Mouse (Mus musculus) embryonic facial prominence, embryonic 10.5 days (tissue): ENCODE data around the gene Pik3cd. TPM values are rescaled to one million over a fixed set of nuclear protein-coding genes. Genes with fewer than 3 reads are reported as not detected.

Experiments
- DNase-seq: peaks from one replicate; pipeline ENCODE4 v3.0.0-alpha.2; 2017; ENCODE audit warnings: low spot score
- H3K27ac ChIP-seq: fragments of 300-500 bp; sonication (generic); replicated peaks from 2 replicates; pipeline ENCODE4 v1.5.1; 2016; ENCODE audit warnings: mild to moderate bottlenecking
- H3K27me3 ChIP-seq: fragments of 300-500 bp; sonication (generic); replicated peaks from 2 replicates; pipeline ENCODE4 v1.6.1; 2016; ENCODE audit warnings: low read depth, mild to moderate bottlenecking; ENCODE audit not compliant: poor library complexity, severe bottlenecking
- H3K36me3 ChIP-seq: fragments of 300-500 bp; sonication (generic); replicated peaks from 2 replicates; pipeline ENCODE4 v1.6.1; 2016; ENCODE audit warnings: mild to moderate bottlenecking, moderate library complexity
- H3K4me1 ChIP-seq: fragments of 300-500 bp; sonication (generic); 2 replicates; pipeline ENCODE4 v1.6.1; 2016
- H3K4me3 ChIP-seq: fragments of 300-500 bp; sonication (generic); 2 replicates; pipeline ENCODE4 v1.5.1; 2016; ENCODE audit warnings: mild to moderate bottlenecking, moderate library complexity
- H3K9me3 ChIP-seq: fragments of 300-500 bp; sonication (generic); 2 replicates; pipeline ENCODE4 v1.6.1; 2016; ENCODE audit warnings: mild to moderate bottlenecking
- WGBS: fragments of 180-500 bp; shearing (Covaris S2); methylation state at CpG from one replicate; pipeline ENCODE4 v1.1.7; 2016; 5-methylcytosine and 5-hydroxymethylcytosine counted together
- polyA plus RNA-seq: library from polyadenylated mRNA; unstranded; fragments of >200 nt; fragmentation: Nextera tagmentation; extraction: Ambion mirVana; gene quantifications from 2 replicates; pipeline ENCODE4 v1.2.1, GENCODE M21; 2016

Pik3cd gene
- polyA plus RNA-seq, 1 experiment from 2014 or later = 6.1 TPM

DNA sequence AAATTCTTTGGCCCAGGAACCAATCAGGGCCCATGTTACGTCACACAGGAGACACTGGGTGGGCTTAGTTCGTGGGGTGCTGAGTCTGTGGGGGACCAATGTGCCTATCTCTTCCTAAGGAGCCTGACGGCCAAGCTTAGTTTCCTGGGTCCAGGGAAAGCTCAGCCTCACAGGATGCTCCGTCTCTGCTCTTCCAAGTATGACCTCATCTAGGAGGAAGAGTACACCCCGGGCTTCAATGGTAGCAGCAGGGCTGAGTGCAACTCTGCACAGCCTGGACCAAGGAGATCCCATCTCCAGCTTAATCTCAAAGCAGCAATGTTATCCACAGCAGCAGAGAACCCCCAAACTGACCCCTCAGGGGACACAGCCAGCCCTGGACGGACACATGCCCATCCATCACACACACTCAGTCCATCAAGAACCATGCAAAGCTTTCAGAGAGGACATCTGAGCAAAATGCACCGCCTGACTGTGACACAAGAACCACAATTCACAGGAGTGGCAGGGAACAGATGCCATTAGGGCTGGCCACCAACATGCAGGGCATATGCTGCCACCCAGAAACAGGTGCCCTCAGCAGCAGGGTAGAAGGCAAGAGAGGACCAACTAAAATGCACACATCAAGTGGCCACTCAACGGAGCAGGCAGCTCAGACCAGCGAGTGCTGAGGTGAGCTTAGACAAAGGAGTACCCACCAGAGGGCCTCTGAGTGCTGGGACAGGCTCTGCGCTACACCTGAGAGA, 32.5 kb upstream of the Pik3cd start:
- Histone ChIP-seq H3K36me3 (peaks cover 54% of the 10 kb centered on the region), H3K4me1 (peaks cover 76% of the 10 kb centered on the region), H3K27ac (no peak overlapping the region), H3K9me3 (no peaks in the 10 kb centered on the region), H3K27me3 (no peaks in the 10 kb centered on the region), H3K4me3 (no peak overlapping the region; the same call in 1 of the 2 replicates)
- no peak for DNase-seq
- 87% methylated on average over 10 of the region's 10 CpGs for WGBS

DNA sequence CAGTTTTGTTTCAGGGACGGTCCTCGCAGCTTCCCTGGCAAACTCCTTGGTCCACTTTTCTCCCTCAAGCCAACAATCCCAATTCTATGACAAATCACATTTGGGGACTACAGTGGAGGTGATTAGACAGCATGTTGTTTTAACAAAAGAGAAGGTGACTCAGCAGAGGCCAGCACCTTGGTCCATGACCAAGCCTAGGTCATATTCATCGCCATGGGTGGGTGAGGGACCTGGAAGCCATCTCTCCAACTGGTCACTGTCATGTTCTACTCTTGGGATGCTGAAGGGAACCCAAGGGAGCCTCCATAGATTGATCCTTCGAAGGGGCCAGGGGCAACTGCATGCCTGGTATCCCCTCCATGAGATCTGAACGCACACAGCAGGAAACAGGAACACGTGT, 31.9 kb upstream of the Pik3cd start:
- no peak for DNase-seq
- H3K27me3 ChIP-seq = no peaks in the 10 kb centered on the region
- peak overlapping the region; percentile 49 for H3K27ac ChIP-seq
- H3K36me3 ChIP-seq = peaks cover 61% of the 10 kb centered on the region
- WGBS = 90% methylated on average over 6 of the region's 6 CpGs
- H3K4me3 ChIP-seq = peak overlapping the region; percentile 19; the same call in 1 of the 2 replicates
- H3K4me1 ChIP-seq = peaks cover 76% of the 10 kb centered on the region
- no peaks in the 10 kb centered on the region for H3K9me3 ChIP-seq

DNA sequence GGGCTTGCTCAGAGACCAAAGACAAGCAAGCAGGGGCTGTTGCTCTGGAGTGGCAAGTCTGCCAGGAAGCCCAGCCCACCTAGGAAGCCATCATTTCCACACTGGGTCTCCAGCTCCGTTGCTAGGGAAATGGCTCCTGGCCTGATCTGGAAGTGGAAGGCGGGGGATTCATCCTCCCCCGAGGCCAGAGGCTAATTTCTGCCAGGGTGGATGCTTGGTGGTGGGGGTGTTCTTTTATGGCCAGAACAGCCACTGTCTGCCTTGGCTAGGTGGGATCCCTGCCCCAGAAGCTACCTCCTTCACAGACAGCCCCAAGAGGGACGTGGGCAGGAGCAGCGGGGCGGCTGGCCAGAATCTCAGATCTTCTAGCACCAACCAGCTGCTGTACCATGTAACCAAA, 31.4 kb upstream of the Pik3cd start:
- H3K27ac ChIP-seq = peak overlapping the region; percentile 49
- WGBS = 59% methylated on average over 6 of the region's 6 CpGs
- H3K27me3 ChIP-seq = no peaks in the 10 kb centered on the region
- H3K4me1 ChIP-seq = peaks cover 76% of the 10 kb centered on the region
- H3K4me3 ChIP-seq = peak overlapping the region; percentile 19; the same call in 1 of the 2 replicates
- H3K36me3 ChIP-seq = peaks cover 66% of the 10 kb centered on the region
- H3K9me3 ChIP-seq = no peaks in the 10 kb centered on the region
- DNase-seq = no peak

DNA sequence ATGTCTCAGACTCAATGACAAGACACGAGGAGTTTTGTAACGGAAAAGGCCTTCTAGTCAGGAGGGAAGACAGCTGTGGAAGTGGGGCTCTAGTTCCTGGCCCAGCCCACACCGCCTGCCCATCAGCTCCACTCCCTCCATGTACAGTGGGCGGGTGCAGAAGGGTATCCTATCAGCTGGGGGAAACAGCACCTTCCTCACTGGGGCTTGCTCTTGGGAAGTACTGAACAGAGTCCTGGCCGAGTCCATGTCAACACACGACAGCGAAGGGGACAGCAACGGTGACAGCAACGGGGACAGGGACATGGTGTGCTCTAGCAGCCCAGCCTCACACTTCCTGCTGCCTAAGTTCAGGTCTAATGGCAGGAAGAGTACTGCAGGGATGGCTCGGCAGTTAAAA, 30.4 kb upstream of the Pik3cd start:
- Histone ChIP-seq H3K27ac (0 out of 2 replicates have a peak overlapping the region, but pooled peaks have one; percentile 1), H3K4me3 (no peak overlapping the region), H3K9me3 (no peaks in the 10 kb centered on the region), H3K36me3 (peaks cover 75% of the 10 kb centered on the region), H3K4me1 (peaks cover 68% of the 10 kb centered on the region), H3K27me3 (no peaks in the 10 kb centered on the region)
- no peak for DNase-seq
- 80% methylated on average over 10 of the region's 10 CpGs for WGBS

DNA sequence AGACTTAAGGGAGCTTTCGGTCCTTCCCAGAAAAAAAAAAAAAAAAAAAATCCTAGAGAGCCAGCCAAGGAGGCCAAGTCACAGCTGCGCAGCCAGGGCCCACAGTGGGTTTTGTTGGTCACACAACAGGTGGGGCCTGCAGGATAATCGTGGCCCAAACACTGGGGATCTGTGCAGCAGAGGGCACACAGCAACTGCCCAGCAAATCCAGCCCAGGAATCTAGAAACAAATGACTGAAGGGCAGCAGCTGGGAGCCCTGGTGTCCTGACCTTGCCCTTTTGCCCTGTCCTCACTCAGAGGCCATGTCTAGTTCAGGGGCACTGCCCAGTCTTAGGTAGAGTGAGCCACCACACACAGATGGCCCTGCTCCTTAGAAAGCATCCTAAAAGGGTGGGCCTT, 29.9 kb upstream of the Pik3cd start:
- Histone ChIP-seq H3K27me3 (no peaks in the 10 kb centered on the region), H3K9me3 (no peaks in the 10 kb centered on the region), H3K27ac (no peak overlapping the region), H3K4me3 (no peak overlapping the region), H3K4me1 (peaks cover 68% of the 10 kb centered on the region), H3K36me3 (peaks cover 80% of the 10 kb centered on the region)
- WGBS = 85% methylated on average over 3 of the region's 3 CpGs
- DNase-seq = no peak

DNA sequence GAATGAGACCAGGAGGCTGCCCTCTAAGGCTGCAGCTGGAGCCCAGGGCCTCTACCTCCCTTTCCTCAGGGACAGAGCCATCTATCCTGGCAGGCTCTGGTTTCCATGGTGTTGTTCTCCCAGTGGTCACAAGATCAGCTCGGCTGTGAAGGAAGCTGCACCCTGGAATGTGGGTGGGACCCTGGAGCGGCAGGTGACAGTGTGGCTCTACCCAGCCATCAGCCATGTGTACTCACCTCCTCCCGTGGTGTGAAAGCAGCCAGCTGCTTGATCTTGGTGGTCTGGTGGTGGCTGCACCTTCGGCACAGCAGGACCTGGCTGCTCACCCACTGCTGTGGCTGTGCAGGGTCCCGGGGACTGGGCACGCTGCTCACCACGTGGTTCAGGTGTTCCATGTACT, 28.5 kb upstream of the Pik3cd start:
- no peaks in the 10 kb centered on the region for H3K9me3 ChIP-seq
- 82% methylated on average over 7 of the region's 7 CpGs for WGBS
- H3K27me3 ChIP-seq = no peaks in the 10 kb centered on the region
- no peak for DNase-seq
- H3K4me1 ChIP-seq = peaks cover 57% of the 10 kb centered on the region
- H3K4me3 ChIP-seq = no peak overlapping the region
- H3K36me3 ChIP-seq = peaks cover 94% of the 10 kb centered on the region
- H3K27ac ChIP-seq = no peak overlapping the region

DNA sequence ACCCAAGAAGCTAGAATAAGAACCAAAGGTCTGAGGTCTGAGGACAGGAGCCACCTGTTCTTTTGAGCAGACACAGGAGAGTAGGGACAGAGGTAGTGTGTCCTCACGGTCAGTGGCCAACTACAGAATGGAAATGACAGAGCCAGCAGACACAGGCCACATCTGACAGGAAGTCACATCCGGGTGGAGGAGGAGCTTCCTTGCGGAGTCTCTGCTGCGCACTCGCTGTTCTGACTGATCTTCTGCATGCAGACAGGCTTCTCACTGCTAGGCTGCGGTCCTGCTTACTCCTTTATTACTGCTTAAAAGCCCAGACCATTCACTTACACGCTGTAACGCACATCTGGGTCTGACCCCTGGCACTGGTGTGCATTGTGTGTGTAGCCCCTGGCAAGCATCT, 26.4 kb upstream of the Pik3cd start:
- no peaks in the 10 kb centered on the region for H3K27me3 ChIP-seq
- no peaks in the 10 kb centered on the region for H3K9me3 ChIP-seq
- peaks cover 45% of the 10 kb centered on the region for H3K4me1 ChIP-seq
- peaks cover 96% of the 10 kb centered on the region for H3K36me3 ChIP-seq
- H3K27ac ChIP-seq = no peak overlapping the region
- H3K4me3 ChIP-seq = no peak overlapping the region
- DNase-seq = no peak
- WGBS = 73% methylated on average over 8 of the region's 8 CpGs

DNA sequence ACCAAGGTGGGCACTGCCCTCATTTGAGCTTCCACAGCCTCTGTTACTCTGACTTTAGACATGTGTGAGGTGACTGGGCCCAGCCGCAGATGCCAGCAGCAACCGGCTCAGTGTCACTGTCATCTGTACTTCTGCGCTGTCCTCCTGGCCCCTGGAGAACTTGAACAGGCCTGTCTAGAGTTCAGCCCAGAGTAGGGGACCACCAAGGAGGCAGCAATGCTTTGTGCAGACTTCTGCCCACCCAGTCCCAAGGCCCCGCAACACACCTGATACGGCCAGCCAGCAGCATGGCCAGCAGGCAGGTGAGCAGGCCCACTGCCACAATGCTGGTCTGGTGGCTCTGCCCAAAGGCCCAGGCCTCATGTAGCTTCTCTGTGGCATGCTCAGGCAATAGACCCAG, 25.3 kb upstream of the Pik3cd start:
- H3K27ac ChIP-seq = no peak overlapping the region
- no peak overlapping the region for H3K4me3 ChIP-seq
- H3K9me3 ChIP-seq = no peaks in the 10 kb centered on the region
- no peaks in the 10 kb centered on the region for H3K27me3 ChIP-seq
- H3K36me3 ChIP-seq = peaks cover 99% of the 10 kb centered on the region
- DNase-seq = no peak
- peaks cover 33% of the 10 kb centered on the region for H3K4me1 ChIP-seq
- WGBS = 98% methylated on average over 5 of the region's 5 CpGs

DNA sequence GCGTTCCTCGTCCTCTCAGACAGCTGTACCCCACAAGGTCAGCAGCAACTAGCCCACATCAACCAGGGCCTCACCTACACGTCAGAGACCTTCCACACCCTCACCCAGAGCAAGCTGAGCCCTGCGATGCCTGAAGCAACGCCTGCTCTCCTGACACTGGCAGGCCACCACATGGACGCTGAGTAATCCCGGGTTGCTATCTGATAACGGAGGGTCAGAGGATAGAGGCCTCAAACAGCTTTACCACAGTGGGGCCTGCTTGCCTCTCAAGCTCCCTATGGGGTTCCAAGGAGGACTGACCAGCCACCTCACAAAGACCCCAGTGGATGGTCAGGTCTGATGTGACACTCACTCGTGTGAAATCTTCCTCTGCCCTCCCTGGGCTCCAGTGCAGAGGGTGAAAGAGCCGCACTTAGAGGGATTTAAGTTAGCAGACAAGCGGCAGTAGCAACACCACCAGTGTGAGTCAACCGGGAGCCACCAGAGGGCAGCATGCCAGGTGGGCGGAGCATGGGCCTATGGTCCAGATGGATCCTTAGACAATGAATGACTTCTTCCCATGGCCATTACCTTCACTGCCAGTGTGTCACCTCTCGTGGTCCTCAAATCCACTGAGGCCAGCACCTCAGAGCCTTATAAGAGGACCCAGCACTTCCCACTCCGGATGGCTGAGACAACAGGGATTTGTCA, 23.4 kb upstream of the Pik3cd start:
- Histone ChIP-seq H3K27ac (no peak overlapping the region), H3K4me3 (no peak overlapping the region), H3K36me3 (peaks cover 100% of the 10 kb centered on the region), H3K4me1 (peaks cover 20% of the 10 kb centered on the region; the same call in 1 of the 2 replicates), H3K27me3 (no peaks in the 10 kb centered on the region), H3K9me3 (no peaks in the 10 kb centered on the region)
- 72% methylated on average over 15 of the region's 15 CpGs for WGBS
- peak; percentile 74 for DNase-seq

DNA sequence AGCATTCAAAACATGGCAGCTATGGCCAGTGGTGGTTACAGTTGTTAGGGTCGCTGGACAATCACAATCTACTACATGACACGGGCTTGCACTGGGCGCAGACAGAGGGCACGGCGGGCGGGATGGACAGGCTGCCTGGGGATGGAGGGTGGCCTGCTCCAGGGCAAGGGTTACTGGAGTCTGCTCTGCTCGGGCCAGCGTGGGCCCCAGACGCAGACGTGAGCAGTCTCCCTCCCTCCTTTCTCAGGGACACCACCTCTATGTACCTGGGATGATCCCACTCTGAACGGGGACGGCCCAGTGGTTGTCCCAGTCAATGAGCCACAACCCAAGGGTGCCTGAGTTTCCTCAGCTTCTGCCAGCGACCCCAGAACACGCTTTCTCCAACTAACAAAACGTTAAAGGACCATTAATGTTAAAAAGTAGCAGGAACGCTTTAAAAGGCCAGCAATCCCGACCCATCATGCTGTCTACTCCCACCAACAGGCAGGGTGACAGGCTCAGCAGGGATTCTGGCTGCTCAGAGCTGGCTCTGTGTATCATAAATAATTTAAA, 22.6 kb upstream of the Pik3cd start:
- H3K36me3 ChIP-seq = peaks cover 100% of the 10 kb centered on the region
- WGBS = 93% methylated on average over 17 of the region's 17 CpGs
- no peak for DNase-seq
- H3K27ac ChIP-seq = no peak overlapping the region
- no peaks in the 10 kb centered on the region for H3K27me3 ChIP-seq
- H3K9me3 ChIP-seq = no peaks in the 10 kb centered on the region
- peaks cover 17% of the 10 kb centered on the region; the same call in 1 of the 2 replicates for H3K4me1 ChIP-seq
- no peak overlapping the region for H3K4me3 ChIP-seq

DNA sequence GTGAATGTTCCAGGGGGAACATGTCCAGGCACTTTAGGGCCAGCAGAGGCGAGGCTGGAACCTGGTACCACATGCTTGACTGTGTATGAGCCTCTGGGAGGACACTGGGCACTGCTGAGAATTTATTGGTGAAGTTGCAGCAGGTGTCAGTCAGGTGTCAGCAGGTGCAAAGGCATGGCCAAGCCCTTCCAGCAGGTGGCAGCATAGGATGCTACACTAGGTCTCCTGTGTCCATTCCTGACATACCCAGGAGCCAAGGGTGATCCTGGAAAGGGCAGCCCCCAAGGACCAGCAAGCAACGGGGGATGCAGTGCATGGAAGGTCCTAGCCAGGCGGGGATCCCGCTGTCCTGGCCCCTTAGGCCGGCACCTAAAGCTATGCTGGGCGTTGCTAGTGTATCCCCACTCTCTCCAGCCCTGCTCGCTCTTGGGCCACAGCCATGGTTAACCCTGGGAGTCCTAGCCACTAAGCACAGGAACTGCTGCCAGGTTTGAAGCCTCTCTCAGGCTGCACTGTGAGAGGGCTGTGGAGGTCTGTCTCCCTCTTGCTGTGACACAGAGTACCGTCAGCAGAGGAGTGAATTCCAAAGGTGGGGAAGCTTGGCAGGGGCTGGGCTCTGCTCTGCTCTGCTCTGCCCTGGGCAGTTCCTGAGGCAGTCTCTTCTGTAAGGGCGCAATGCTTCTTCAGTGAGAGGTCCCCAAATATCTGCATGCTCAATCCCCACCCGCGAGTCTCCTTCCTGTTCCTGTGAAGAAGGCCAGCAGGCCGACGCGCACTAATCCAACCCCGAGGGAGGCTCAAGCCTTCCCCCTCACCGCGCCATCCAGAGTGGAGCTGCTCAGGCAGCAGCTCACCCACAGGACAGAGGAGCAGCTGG, 21.7 kb upstream of the Pik3cd start:
- Histone ChIP-seq H3K9me3 (no peaks in the 10 kb centered on the region), H3K27ac (no peak overlapping the region), H3K36me3 (peaks cover 100% of the 10 kb centered on the region), H3K4me3 (no peak overlapping the region), H3K4me1 (peaks cover 17% of the 10 kb centered on the region; the same call in 1 of the 2 replicates), H3K27me3 (no peaks in the 10 kb centered on the region)
- peak; percentile 45 for DNase-seq
- 74% methylated on average over 17 of the region's 17 CpGs for WGBS

DNA sequence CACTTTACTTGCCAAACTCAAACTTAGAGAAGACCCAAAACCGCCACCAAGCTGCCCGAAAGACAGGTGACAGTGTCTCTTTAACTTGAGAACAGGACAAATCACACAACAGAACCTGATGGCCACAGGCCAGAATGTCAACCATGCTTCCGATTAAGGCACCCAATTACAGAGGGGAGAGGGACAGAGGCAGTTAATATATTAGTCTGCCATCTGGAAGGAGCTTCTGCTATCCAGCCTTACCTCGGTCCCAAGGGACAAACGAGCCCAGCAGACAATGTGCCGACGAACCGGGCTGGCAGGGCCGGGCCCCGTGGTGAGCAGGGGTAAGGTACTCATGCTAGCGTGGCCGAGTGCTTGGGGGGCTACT, 20.6 kb upstream of the Pik3cd start:
- Histone ChIP-seq H3K9me3 (no peaks in the 10 kb centered on the region), H3K4me1 (peaks cover 17% of the 10 kb centered on the region; the same call in 1 of the 2 replicates), H3K4me3 (no peak overlapping the region), H3K27me3 (no peaks in the 10 kb centered on the region), H3K27ac (no peak overlapping the region), H3K36me3 (peaks cover 100% of the 10 kb centered on the region)
- DNase-seq = no peak
- WGBS = 90% methylated on average over 12 of the region's 12 CpGs
